Comparison of ENCODE assay signal across 7 mouse cellular contexts in the genomic region with DNA sequence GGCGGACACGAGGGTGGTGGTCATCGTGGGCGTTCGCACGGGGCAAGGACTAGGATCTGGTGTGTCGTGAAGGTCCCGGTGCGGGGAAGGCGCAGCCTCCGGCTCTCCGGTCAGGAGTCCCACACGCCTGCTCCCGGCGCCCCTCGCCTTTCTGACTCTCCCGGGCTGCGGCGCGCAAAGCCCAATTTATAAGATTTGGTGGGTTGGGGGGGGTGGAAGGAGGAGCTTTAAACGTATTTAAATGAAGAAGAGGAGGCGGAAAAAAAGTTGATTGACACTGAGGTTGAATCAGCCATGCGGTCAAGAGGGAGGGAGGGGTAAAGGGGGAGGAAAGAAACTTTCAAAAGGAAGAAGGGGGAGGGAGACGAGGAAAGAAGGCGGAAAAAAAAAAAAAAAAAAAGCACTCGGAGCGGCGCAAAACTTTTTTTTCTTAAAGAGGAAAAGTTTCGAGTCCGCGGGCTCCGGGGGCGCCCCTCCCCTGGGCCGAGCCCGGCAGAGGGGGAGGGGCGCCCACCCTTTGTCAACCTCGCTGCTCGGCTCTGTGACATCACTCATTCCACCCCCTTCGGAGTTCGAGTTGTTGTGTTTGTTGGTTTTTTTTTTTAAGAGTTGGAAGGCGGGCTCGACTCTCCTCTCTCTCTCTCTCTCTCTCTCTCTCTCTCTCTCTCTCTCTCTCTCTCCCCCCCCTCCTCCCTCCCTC. TPM values are rescaled to one million over a fixed set of nuclear protein-coding genes. Genes with fewer than 3 reads are reported as not detected.
DNase-seq lines count a peak whose midpoint lies in the region; ATAC-seq and TF ChIP-seq lines count a peak whose summit lies in the region.

A gene (minus strand): TSS at position 162 of the 700 bp plus-strand sequence.

- H3K4me2 ChIP-seq in intestine, embryonic 15.5 days (replicated peaks): peak within 1 kb of the TSS; percentile 84
- H3K4me2 ChIP-seq in limb, embryonic 11.5 days (ENCODE audit: low read depth, severe bottlenecking): peak within 1 kb of the TSS; percentile 88
- H3K4me2 ChIP-seq in midbrain, embryonic 13.5 days (replicated peaks): peak within 1 kb of the TSS; percentile 94

- WGBS in intestine, embryonic 15.5 days: 0% methylated on average over 38 of the region's 42 CpGs
- under 1% methylated on average over 37 of the region's 42 CpGs for WGBS in limb, embryonic 11.5 days
- 0% methylated on average over 40 of the region's 42 CpGs for WGBS in midbrain, embryonic 13.5 days
- under 1% methylated on average over 40 of the region's 42 CpGs for WGBS in spleen, adult 2 months

- no peak for TF ChIP-seq CTCF in spleen, adult 2 months (IDR thresholded peaks at IDR 0.05; ENCODE audit: extremely low read depth, insufficient read depth, insufficient read length, insufficient replicate concordance)

- H3K27me3 ChIP-seq in intestine, embryonic 15.5 days (replicated peaks): no peaks in the 10 kb centered on the region
- H3K27me3 ChIP-seq in limb, embryonic 11.5 days (ENCODE audit: control insufficient read depth, insufficient read depth, low read length): no peaks in the 10 kb centered on the region
- H3K27me3 ChIP-seq in midbrain, embryonic 13.5 days: peaks cover 29% of the 10 kb centered on the region
- no peaks in the 10 kb centered on the region for H3K27me3 ChIP-seq in spleen, adult 2 months (ENCODE audit: control insufficient read depth, insufficient read depth, low read length)

- no peaks in the 10 kb centered on the region for H3K9me3 ChIP-seq in intestine, embryonic 15.5 days
- no peaks in the 10 kb centered on the region for H3K9me3 ChIP-seq in limb, embryonic 11.5 days (ENCODE audit: control insufficient read depth, low read length)
- H3K9me3 ChIP-seq in midbrain, embryonic 13.5 days: no peaks in the 10 kb centered on the region

- no peaks in the 10 kb centered on the region for H3K36me3 ChIP-seq in intestine, embryonic 15.5 days
- peaks cover 6% of the 10 kb centered on the region for H3K36me3 ChIP-seq in limb, embryonic 11.5 days (ENCODE audit: control insufficient read depth, insufficient read depth, low read length)
- H3K36me3 ChIP-seq in midbrain, embryonic 13.5 days: no peaks in the 10 kb centered on the region
- H3K36me3 ChIP-seq in spleen, adult 2 months (ENCODE audit: control insufficient read depth, insufficient read depth, low read length): peaks cover 27% of the 10 kb centered on the region

- peak; percentile 97 for DNase-seq in adipocyte (ENCODE audit: low spot score)
- peak; percentile 93 for DNase-seq in embryo, embryonic 11.5 days (ENCODE audit: low read depth, low spot score)
- DNase-seq in gastrocnemius, postnatal 4 days (ENCODE audit: low spot score in 2 of 2): peak; percentile 86 to 94
- DNase-seq in limb, embryonic 11.5 days (ENCODE audit: low spot score): peak; percentile 96
- DNase-seq in spleen, adult 2 months (ENCODE audit: low read depth in 1 of 2, low spot score in 2 of 2): peak; percentile 90 to 99

- ATAC-seq in intestine, embryonic 15.5 days: peak; percentile 73
- peak; percentile 77 for ATAC-seq in limb, embryonic 11.5 days (ENCODE audit: insufficient number of reproducible peaks, low FRiP score, low TSS enrichment, low read depth)
- ATAC-seq in midbrain, embryonic 13.5 days: no peak

- peak within 1 kb of the TSS; percentile 90 for H3K9ac ChIP-seq in intestine, embryonic 15.5 days
- peak within 1 kb of the TSS; percentile 99 for H3K9ac ChIP-seq in limb, embryonic 11.5 days (ENCODE audit: low read length)
- peak within 1 kb of the TSS; percentile 87 for H3K9ac ChIP-seq in midbrain, embryonic 13.5 days (replicated peaks)

- H3K4me1 ChIP-seq in intestine, embryonic 15.5 days (replicated peaks): peaks cover 14% of the 10 kb centered on the region; the same call in 1 of the 2 replicates
- H3K4me1 ChIP-seq in limb, embryonic 11.5 days (ENCODE audit: control insufficient read depth, insufficient read depth, low read length): peaks cover 11% of the 10 kb centered on the region; the same call in 1 of the 2 replicates
- peaks cover 61% of the 10 kb centered on the region for H3K4me1 ChIP-seq in midbrain, embryonic 13.5 days (replicated peaks)
- H3K4me1 ChIP-seq in spleen, adult 2 months (ENCODE audit: control insufficient read depth, insufficient read depth, insufficient read length): peaks cover 10% of the 10 kb centered on the region

- peak within 1 kb of the TSS; percentile 99 for H3K27ac ChIP-seq in intestine, embryonic 15.5 days
- peak within 1 kb of the TSS; percentile 99 for H3K27ac ChIP-seq in limb, embryonic 11.5 days (replicated peaks; ENCODE audit: low read depth, low read length)
- H3K27ac ChIP-seq in midbrain, embryonic 13.5 days: peak within 1 kb of the TSS; percentile 92
- H3K27ac ChIP-seq in spleen, adult 2 months (ENCODE audit: insufficient read depth, low read length): peak within 1 kb of the TSS; percentile 100

- H3K4me3 ChIP-seq in intestine, embryonic 15.5 days (replicated peaks): peak within 1 kb of the TSS; percentile 67
- H3K4me3 ChIP-seq in limb, embryonic 11.5 days (ENCODE audit: low read depth, low read length): peak within 1 kb of the TSS; percentile 66
- peak within 1 kb of the TSS; percentile 70 for H3K4me3 ChIP-seq in midbrain, embryonic 13.5 days (replicated peaks)
- peak within 1 kb of the TSS; percentile 77 for H3K4me3 ChIP-seq in spleen, adult 2 months (ENCODE audit: extremely low read depth, insufficient read depth, insufficient read length)

- peak; percentile 100 for TF ChIP-seq POLR2A in spleen, adult 2 months (IDR thresholded peaks at IDR 0.05; ENCODE audit: low read depth, low read length)

RNA-seq across cellular contexts. Expression of the gene that starts here (rescaled TPM):
- total RNA-seq in gastrocnemius, postnatal 4 days (2021): 100 to 1,000 TPM; 132 to 157 TPM
- polyA plus RNA-seq in intestine, embryonic 15.5 days (2015; fragmentation: Nextera tagmentation; extraction: Ambion mirVana): 95.8 and 107 TPM in 2 replicates
- 140 and 149 TPM in 2 replicates for polyA plus RNA-seq in limb, embryonic 11.5 days (2014; fragmentation: Nextera tagmentation; extraction: Ambion mirVana)
- polyA plus RNA-seq in midbrain, embryonic 13.5 days (2015; fragmentation: Nextera tagmentation; extraction: Ambion mirVana): 51.7 and 60.1 TPM in 2 replicates
- 251 and 372 TPM in 2 replicates for polyA plus RNA-seq in spleen, adult 2 months (2012; rRNA removed)
